Mouse (Mus musculus): ENCODE results near the gene Rps3a1.
"Not testable (repeated sequence)": the region's sequence is repeated elsewhere in the genome, so short reads cannot be mapped to it uniquely, and the experiment has no call there.

Gene Rps3a1

DNA sequence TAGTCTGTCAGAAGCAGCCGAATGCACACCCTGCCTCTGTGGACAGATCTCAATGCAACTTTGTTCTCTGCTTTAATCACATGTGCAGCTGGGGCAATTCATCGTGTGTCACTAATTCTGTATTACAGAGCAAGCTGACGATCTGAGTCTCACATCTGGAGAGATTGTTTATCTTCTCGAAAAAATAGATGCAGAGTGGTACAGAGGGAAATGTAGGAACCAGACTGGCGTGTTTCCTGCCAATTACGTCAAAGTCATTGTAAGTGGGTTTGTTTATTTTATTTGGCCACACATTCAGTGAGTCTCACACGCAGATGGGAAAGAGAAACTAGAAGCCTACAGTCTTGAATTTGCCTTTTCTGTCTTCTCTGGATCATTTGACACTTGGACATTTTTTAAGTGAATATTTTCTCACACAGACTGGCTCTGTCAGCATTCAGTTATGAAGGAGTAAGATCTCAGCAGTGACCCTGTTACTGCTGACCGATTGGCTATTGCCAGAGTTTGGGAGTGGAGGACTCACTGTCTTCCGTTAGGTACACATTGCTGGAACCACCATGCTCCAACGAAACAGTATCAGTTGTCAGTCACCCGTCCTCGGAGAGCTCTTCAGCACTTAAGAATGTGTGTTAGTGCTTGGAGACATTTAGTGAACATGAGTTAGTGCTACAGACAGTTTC, 27.7 kb downstream of the Rps3a1 start:
- DNase-seq: no peak

- no peak for DNase-seq
Measured at GRCm38 (mm10) chr3:86112766-86113165, 29.7 kb downstream of the Rps3a1 start.

GRCm38 (mm10) chr3:86110077-86110476, 32.4 kb downstream of the Rps3a1 start:
- peak; percentile 46 to 52 for DNase-seq

DNA sequence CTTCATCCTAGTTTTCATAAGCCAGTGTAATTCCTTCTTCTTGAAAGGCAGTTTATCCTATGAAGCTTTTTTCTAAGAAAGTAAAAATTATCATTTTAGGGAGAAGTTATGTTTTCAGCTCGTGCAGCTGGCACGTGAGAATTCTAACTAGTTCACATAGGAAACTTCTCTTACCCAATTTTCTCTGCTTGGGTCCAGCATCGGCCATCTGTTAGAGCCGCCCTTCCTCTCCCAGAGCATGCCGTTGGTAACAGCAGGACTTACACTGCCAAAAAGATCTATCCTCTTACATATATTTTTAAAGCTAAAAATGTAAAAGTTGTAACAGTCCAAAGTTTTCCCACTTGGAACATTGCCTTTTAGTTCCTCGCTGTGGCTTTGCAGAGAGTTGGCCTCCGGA, 33.4 kb downstream of the Rps3a1 start:
- DNase-seq: no peak

DNA sequence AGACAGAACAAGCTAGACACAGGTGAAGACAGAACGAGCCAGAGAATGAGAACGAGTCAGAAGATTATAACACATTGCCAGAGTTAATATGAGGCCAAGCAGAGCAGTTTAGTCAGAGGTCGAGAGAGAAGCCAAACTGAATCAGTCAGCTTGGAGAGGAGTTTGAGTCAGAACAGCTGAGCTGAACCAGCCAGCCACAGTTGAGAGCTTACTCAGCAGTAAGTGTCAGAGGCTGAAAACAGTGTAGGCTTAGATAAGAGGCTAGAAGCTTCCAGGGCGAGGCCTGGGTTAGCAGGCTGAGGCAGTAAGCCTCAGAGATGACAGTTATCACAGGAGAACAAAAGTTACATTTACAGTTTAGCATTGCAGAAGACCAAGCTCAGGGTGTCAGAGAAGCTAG, 33.9 kb downstream of the Rps3a1 start:
- DNase-seq: no peak

- DNase-seq: no peak
Measured at GRCm38 (mm10) chr3:86107637-86108539, 34.6 kb downstream of the Rps3a1 start.

DNA sequence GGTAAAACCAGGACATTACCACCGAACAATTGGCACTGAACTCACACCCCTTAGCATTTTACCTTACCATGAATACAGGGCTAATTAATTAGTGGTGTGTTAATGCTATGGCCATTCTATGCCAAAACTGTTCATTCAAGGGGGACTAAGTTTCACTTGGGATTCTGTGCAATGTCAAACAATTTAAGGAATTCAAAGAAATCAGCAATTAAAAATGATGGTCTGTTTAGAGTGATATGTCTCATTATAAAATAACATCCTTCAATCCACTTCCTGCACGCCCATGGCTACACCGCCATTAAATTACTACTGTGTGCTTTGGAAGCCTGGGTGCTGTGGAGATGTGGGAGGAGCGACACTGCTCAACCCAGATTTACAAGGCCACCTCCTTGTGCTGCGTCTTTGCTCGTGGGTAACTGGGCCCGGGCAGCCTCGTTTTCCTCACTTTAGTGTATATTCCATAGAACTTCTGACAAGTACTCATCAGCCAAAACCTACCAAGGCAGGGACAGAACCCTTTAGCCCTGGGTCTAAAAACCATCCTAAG, 36.3 kb downstream of the Rps3a1 start:
- DNase-seq: no peak

GRCm38 (mm10) chr3:86104909-86105308, 37.6 kb downstream of the Rps3a1 start:
- DNase-seq: no peak

DNA sequence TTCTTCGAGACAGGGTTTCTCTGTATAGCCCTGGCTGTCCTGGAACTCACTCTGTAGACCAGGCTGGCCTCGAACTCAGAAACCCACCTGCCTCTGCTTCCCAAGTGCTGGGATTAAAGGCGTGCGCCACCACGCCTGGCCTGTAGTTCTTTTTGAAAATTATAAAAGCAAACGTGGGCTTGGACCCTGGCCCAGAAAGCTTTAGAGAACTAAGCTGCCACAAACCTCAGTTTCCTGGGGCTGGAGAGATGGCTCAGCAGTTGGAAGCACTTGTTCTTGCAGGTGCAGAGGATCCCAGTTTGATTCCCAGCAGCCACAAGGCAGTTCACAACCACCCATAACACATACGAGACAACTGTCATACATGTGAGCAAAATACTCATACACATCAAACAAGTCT, 38.1 kb downstream of the Rps3a1 start:
- not testable (repeated sequence) for DNase-seq

DNA sequence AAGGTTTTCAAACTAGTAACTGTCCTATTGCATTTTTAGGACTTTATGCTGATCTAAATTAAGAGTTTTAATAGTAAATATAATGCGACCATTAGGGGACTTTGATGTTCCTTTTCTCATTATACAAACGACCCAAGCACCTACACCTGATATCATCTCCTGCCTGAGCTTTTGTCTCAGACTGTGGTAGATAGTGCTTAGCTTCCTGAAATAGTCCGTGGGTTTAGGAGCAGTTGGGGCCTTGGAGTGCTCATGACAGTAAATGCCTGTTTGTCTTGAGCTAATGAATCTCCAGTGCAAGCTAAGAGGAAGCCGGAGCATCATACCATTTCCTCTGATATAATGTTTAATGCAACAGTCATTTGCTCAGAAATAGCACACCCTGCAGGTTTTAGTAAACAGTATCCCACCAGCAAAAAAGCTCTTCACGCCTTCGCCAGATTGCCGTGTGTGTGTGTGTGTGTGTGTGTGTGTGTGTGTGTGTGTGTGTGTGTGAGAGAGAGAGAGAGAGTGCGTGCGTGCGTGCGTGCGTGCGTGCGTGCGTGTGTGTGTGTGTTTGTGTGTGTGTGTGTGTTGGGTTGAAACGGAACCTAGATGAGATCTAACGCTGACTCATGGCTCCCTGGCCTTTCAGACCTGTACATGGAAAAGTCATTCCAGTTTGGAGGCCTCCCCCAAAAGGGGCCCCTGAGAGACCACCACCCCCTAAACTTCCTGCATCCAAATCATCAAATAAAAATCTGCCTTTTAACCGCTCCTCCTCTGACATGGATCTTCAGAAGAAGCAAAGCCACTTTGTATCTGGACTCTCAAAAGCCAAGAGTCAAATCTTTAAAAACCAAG, 38.8 kb downstream of the Rps3a1 start:
- peak in 1 of 2 experiments; percentile 16 for DNase-seq

DNA sequence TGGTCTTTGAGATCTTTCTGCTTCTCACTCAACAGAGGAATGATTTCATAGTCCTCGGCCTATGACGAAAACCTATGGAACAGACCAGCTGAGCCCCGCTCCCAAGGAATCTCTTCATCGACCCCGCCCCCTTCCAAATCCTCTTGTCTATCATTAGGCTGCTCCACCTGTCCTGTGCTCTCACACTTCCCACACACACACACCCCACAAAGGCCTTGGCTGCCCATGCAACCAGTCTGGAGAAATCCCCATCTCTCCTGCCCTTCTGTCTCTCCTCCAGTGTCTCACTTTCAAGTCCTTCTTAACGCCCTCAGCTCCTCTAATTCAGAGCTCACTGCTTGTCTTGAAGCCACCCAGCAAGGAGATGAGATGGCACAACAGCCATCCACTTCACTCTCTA, 40.5 kb downstream of the Rps3a1 start:
- DNase-seq: no peak

- no peak for DNase-seq
Measured at GRCm38 (mm10) chr3:86093907-86094306, 48.6 kb downstream of the Rps3a1 start.

GRCm38 (mm10) chr3:86093213-86093845, 49.2 kb downstream of the Rps3a1 start:
- no peak for DNase-seq
